Mouse (Mus musculus) testis, adult 2 months (tissue): ENCODE results near the gene Gm9844. TPM values are rescaled to one million over a fixed set of nuclear protein-coding genes. Genes with fewer than 3 reads are reported as not detected.

Experiments used
- H3K27ac ChIP-seq: fragments of 200-500 bp; 2 replicates; pipeline ENCODE4 v1.5.1; 2012; ENCODE audit warnings: low read depth, low read length; ENCODE audit not compliant: control insufficient read depth, insufficient read depth
- H3K27me3 ChIP-seq: fragments of 200-500 bp; 2 replicates; pipeline ENCODE4 v1.6.1; 2012; ENCODE audit warnings: mild to moderate bottlenecking, low read length, moderate library complexity; ENCODE audit not compliant: control insufficient read depth, insufficient read depth
- H3K36me3 ChIP-seq: fragments of 200-500 bp; 2 replicates; pipeline ENCODE4 v1.6.1; 2012; ENCODE audit warnings: mild to moderate bottlenecking, low read length; ENCODE audit not compliant: control insufficient read depth, insufficient read depth
- H3K4me1 ChIP-seq: fragments of 200-500 bp; 2 replicates; pipeline ENCODE4 v1.6.1; 2012; ENCODE audit warnings: low read length; ENCODE audit not compliant: control insufficient read depth, insufficient read depth
- H3K4me3 ChIP-seq: fragments of 200-500 bp; 2 replicates; pipeline ENCODE4 v1.5.1; 2012; ENCODE audit warnings: low read depth, mild to moderate bottlenecking, low read length, moderate library complexity, mixed read lengths; ENCODE audit not compliant: control insufficient read depth
- CTCF ChIP-seq: fragments of 200-500 bp; IDR thresholded peaks from 2 replicates; pipeline ENCODE4 v1.5.1; 2012; ENCODE audit warnings: low read depth, mild to moderate bottlenecking, inconsistent platforms, low read length, moderate library complexity; ENCODE audit not compliant: control insufficient read depth, insufficient read depth, insufficient replicate concordance
- POLR2A ChIP-seq: fragments of 200-500 bp; IDR thresholded peaks from 2 replicates; pipeline ENCODE4 v1.6.1; 2012; ENCODE audit warnings: low read depth, mild to moderate bottlenecking, inconsistent platforms, low read length, moderate library complexity; ENCODE audit not compliant: control insufficient read depth
- polyA plus RNA-seq: library from polyadenylated mRNA; depleted of rRNA; stranded (reverse); fragments of >200 nt; gene quantifications from 2 replicates; pipeline ENCODE4 v1.2.3, GENCODE M21; 2012

Gm9844 gene
- polyA plus RNA-seq, 1 experiment, result 13.8 TPM

DNA sequence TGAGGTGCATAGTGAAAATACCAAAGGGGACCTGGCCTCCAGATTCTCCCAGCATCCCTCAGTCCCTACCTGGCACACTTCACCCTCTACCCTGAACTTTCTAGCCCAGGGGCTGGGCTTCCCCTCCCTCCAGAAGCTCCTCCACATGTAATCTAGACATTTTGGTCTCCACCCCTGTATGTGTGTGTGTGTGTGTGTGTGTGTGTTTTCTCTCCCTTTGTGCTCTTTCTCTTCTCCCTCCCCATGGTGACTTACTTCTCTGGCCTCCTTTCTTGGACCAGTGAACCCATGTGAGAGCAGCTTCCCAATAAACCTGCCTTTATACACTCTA lies 8.8 kb upstream of the Gm9844 start:
- no peak overlapping the region for H3K27ac ChIP-seq
- no peak overlapping the region for H3K4me3 ChIP-seq
- no peak for TF ChIP-seq CTCF
- no peak for TF ChIP-seq POLR2A
- H3K27me3 ChIP-seq, result no peaks in the 10 kb centered on the region
- no peaks in the 10 kb centered on the region; the same call in 1 of the 2 replicates for H3K36me3 ChIP-seq
- H3K4me1 ChIP-seq, result no peaks in the 10 kb centered on the region

DNA sequence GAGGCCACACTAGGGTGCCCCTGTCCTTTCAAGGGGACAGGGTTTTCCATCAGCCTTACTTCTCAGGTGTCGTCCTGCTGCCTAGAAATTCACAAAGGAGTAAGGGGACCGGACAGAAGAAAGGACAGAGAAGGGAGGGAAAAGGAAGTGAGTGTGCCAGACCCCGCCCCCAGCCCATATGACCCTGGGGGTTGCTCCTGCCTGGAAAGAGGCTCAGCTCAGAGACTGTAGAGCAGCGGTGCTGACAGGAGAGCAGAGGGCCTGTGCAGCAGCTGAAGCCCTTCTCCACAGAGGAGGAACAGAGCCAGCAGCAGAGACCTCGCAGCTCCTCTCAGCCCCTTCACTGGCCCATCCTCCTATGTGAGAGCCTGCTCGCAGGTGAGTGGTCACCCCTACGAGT lies 8.3 kb upstream of the Gm9844 start:
- Histone ChIP-seq H3K27ac (no peak overlapping the region), H3K4me3 (no peak overlapping the region)

DNA sequence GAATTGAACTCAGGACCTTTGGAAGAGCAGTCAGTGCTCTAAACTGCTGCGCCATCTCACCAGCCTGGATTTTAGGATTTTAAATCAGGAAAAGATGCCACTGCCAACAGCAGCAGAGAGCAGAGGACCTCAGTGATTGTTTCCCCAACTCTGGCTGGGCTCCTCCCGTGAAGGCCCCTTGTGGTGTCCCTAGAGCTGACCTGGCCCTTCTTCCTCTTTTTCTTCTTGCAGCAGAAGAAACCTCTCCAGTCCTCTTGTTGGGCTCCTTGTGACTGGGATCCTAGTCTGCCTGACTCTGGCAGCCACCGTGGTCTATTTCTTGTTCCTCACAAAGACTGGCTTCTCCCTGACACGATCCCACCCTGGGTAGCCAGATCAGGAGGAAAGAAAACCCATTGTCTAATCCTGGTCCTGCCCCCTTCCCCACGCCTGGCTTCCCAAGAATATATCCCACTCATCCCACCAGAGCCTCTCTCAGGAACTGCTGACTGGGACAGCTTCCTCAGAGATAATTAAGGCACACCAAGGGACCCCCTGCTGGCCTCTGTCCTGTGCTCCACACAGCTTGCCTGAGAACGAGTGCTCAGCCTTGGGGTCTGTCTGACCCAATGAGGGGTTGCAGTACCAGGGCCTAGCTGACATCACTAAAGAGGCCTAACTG lies 5.4 kb upstream of the Gm9844 start:
- TF ChIP-seq CTCF (no peak), POLR2A (no peak)
- Histone ChIP-seq H3K36me3 (no peaks in the 10 kb centered on the region; the same call in 1 of the 2 replicates), H3K27ac (no peak overlapping the region), H3K27me3 (no peaks in the 10 kb centered on the region), H3K4me3 (no peak overlapping the region), H3K4me1 (no peaks in the 10 kb centered on the region)

More for the DNA sequence above, 8.3 kb upstream of the Gm9844 start:
- no peaks in the 10 kb centered on the region; the same call in 1 of the 2 replicates for H3K36me3 ChIP-seq
- TF ChIP-seq CTCF (no peak), POLR2A (no peak)
- no peaks in the 10 kb centered on the region for H3K27me3 ChIP-seq
- H3K4me1 ChIP-seq, result no peaks in the 10 kb centered on the region

DNA sequence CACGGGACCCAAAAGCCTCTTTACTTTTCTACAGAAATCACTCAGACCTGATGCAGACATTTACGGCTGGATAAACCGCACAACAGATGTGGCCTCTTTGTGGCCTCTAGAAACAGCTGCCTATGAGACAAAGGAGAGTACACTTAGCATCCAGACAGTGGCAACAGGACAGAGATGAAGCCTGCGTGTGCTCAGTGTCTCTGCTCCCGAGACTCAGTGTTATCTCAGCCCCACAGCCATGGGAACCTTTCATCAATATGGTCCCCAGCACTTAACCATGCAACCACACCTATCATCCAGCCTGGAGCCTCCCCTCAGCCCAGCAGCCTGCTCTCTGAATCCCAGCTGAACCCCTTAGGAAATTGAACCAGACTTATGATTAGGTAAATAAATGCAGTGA lies 2.8 kb upstream of the Gm9844 start:
- H3K27me3 ChIP-seq, result no peaks in the 10 kb centered on the region
- no peak overlapping the region for H3K27ac ChIP-seq
- H3K36me3 ChIP-seq, result no peaks in the 10 kb centered on the region; the same call in 1 of the 2 replicates
- no peak for TF ChIP-seq POLR2A
- no peak overlapping the region for H3K4me3 ChIP-seq
- H3K4me1 ChIP-seq, result no peaks in the 10 kb centered on the region

DNA sequence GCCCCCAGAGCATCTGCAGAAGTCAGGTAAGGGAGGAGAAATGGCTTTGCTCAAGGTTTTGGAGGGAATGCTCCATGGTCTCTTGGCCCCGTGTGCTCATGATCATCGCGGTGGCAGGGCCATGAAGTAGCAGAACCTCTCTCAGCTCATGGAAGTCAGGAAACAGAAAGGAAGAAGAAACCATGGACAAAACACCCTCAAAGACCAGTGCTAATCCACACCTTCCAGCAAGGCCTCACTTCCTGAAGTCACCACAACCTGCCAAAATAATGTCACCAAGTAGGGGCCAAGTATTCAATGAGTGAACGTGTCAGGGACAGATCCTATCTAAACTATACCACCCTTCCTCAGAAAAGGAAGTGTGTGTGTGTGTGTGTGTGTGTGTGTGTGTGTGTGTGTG lies 840 bp downstream of the Gm9844 start:
- Histone ChIP-seq H3K4me1 (no peaks in the 10 kb centered on the region), H3K27me3 (no peaks in the 10 kb centered on the region), H3K4me3 (no peak overlapping the region), H3K36me3 (no peaks in the 10 kb centered on the region; the same call in 1 of the 2 replicates), H3K27ac (no peak overlapping the region)
- TF ChIP-seq CTCF (no peak), POLR2A (no peak)

DNA sequence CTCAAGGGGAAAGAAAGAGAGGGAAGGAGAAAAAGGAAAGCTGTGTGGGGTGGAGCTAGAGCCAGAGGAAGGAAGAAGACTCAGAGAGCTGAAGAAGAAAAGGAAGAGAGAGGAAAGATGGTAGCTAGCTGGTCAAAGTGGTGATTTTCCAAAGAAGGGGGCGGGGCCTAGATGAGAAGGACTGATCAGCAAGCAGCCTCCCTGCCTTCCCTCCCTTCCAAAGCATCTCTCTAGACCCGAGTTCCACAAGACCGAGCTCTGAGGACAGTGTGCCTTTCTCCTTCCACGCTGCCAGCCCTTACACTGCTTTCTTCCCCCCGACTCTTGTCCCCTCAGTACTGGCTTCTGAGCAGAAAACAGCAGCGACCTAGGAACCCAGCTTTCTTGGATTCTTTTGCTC lies 2.1 kb downstream of the Gm9844 start:
- no peak overlapping the region for H3K4me3 ChIP-seq

DNA sequence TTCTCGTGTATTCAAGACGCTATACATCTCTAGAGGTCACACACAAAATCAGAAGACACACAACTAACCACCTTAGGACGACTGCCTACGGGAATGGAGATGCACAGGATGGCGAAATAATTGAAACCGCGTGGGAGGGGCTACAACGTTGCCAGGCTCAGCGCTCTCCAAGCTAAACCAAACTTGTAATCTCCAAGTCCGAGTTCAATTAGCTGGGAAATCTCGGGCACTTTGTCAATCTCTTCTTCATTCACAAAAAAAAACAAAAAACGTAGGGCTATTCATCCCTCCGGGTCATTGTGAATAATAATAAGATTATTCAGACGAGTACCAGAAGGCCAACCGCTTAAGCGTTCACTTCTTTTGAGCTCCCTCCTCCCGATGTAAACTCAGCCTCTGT lies 7.1 kb downstream of the Gm9844 start:
- Histone ChIP-seq H3K27ac (peak overlapping the region; percentile 96), H3K36me3 (no peaks in the 10 kb centered on the region; the same call in 1 of the 2 replicates), H3K4me1 (no peaks in the 10 kb centered on the region), H3K27me3 (no peaks in the 10 kb centered on the region), H3K4me3 (peak overlapping the region; percentile 93)
- TF ChIP-seq CTCF (no peak), POLR2A (no peak)

More for the DNA sequence above, 2.1 kb downstream of the Gm9844 start:
- TF ChIP-seq POLR2A (no peak), CTCF (no peak)
- H3K27me3 ChIP-seq, result no peaks in the 10 kb centered on the region
- no peaks in the 10 kb centered on the region; the same call in 1 of the 2 replicates for H3K36me3 ChIP-seq
- H3K27ac ChIP-seq, result no peak overlapping the region
- H3K4me1 ChIP-seq, result no peaks in the 10 kb centered on the region

DNA sequence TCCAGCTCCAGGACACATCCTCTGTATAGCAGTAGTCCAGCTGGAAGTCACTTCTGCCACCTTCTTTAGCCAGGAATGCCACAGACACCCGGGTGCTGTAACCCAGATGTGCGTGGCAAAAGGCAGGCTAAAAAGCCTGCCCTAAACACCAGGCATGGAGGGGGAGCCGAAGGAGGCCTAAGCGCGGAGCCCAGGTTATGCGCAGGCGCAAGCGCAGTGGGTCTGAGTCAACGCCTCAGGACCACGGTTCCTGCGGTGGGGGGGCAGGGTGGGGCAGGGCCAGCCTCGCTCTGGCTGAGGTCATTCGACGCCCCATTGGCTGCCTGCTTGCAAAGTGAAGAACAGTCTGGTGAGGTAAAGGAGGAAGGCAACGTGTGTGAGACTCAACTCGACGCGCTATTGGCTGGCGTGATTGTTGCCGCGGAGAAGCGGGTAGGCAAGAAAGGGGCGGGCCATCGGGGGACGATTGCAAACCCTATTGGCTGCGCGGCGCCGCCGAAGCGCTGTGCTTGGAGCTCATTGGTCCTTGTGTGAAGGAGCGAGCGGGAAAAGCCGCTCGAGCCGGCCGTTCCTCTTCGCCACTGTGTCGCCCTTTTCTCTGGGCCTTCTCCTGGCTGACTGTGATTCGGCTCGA lies 7.6 kb downstream of the Gm9844 start, which contains the start of the genes Lypd4 and Dmrtc2:
Gene Lypd4, minus strand, starts transcription at position 410 of the 634 bp plus-strand sequence.
Gene Dmrtc2, plus strand, starts transcription at position 526 of the 634 bp plus-strand sequence.
- peak within 1 kb of the TSS; percentile 96 for H3K27ac ChIP-seq
- no peaks in the 10 kb centered on the region; the same call in 1 of the 2 replicates for H3K36me3 ChIP-seq
- TF ChIP-seq CTCF (no peak), POLR2A (peak; percentile 88)
- H3K4me1 ChIP-seq, result no peaks in the 10 kb centered on the region
- H3K4me3 ChIP-seq, result peak within 1 kb of the TSS; percentile 93
- H3K27me3 ChIP-seq, result no peaks in the 10 kb centered on the region
